Mouse (Mus musculus) mesoderm, embryonic 11.5 days (tissue): ENCODE data around the gene Tep1.
A peak's percentile ranks its signal among the peaks of the same experiment; 100 is the strongest.

ENCODE experiments used
- DNase-seq: peaks from one replicate; pipeline ENCODE4 v3.0.0-alpha.2; 2012; ENCODE audit warnings: low read depth, low spot score

Tep1 gene

GRCm38 (mm10) chr14:50795261-50795935, 75.0 kb downstream of the Tep1 start:
- DNase-seq: no peak

- DNase-seq: peak; percentile 19
Observed at GRCm38 (mm10) chr14:50788157-50788556, 82.2 kb downstream of the Tep1 start.

GRCm38 (mm10) chr14:50785251-50785637, 85.1 kb downstream of the Tep1 start, which contains the start of gene Ttc5:
Gene Ttc5, minus strand, starts transcription at chr14:50785519.
- peak; percentile 94 for DNase-seq

- DNase-seq: no peak
Observed at GRCm38 (mm10) chr14:50784391-50785250, 85.7 kb downstream of the Tep1 start.

- no peak for DNase-seq
Observed at GRCm38 (mm10) chr14:50782166-50782565, 88.2 kb downstream of the Tep1 start.
